Mouse (Mus musculus) heart, embryonic 14.5 days (tissue): Measurements from ENCODE around the gene Mus81. TPM values are rescaled to one million over a fixed set of nuclear protein-coding genes. Genes with fewer than 3 reads are reported as not detected.

ENCODE experiments used
- ATAC-seq: fragments of 200-750 bp; cut with Nextera tagmentation; 2 replicates; pipeline ENCODE4 v1.8.0; 2017; ENCODE audit warnings: low read depth, moderate TSS enrichment; ENCODE audit not compliant: insufficient number of reproducible peaks, insufficient read depth, low FRiP score
- H3K27ac ChIP-seq, 2 experiments: fragments of 200-500 bp in 1 of 2; fragments of 300-500 bp in 1 of 2; sonication (generic) in 1 of 2; replicated peaks in 1 of 2; 2 replicates each; pipeline ENCODE4 v1.5.1; 2012 to 2014; ENCODE audit warnings: low read depth in 2 of 2, low read length in 2 of 2, control low read depth in 1 of 2, mild to moderate bottlenecking in 1 of 2, mixed read lengths in 1 of 2; ENCODE audit not compliant: control insufficient read depth in 1 of 2, insufficient read depth in 1 of 2
- H3K27me3 ChIP-seq: fragments of 300-500 bp; sonication (generic); 2 replicates; pipeline ENCODE4 v1.6.1; 2014; ENCODE audit warnings: mild to moderate bottlenecking, low read length, control low read depth; ENCODE audit not compliant: control insufficient read depth, insufficient read depth
- H3K36me3 ChIP-seq: fragments of 300-500 bp; sonication (generic); 2 replicates; pipeline ENCODE4 v1.6.1; 2014; ENCODE audit warnings: mild to moderate bottlenecking, control low read depth, low read length, mixed read lengths; ENCODE audit not compliant: control insufficient read depth, insufficient read depth
- H3K4me1 ChIP-seq, 2 experiments: fragments of 200-500 bp in 1 of 2; fragments of 300-500 bp in 1 of 2; sonication (generic) in 1 of 2; 2 replicates each; pipeline ENCODE4 v1.6.1; 2012 to 2014; ENCODE audit warnings: low read length in 2 of 2, control low read depth in 1 of 2, mixed read lengths in 1 of 2; ENCODE audit not compliant: control insufficient read depth in 2 of 2, insufficient read depth in 2 of 2
- H3K4me2 ChIP-seq: fragments of 300-500 bp; sonication (generic); 2 replicates; pipeline ENCODE4 v1.6.1; 2014; ENCODE audit warnings: mild to moderate bottlenecking, low read length
- H3K4me3 ChIP-seq, 2 experiments: fragments of 200-500 bp in 1 of 2; fragments of 300-500 bp in 1 of 2; sonication (generic) in 1 of 2; 2 replicates each; pipeline ENCODE4 v1.5.1; 2012 to 2014; ENCODE audit warnings: low read length in 2 of 2, mild to moderate bottlenecking in 2 of 2, control low read depth in 1 of 2, low read depth in 1 of 2, moderate library complexity in 1 of 2; ENCODE audit not compliant: control insufficient read depth in 1 of 2, insufficient read depth in 1 of 2
- H3K9ac ChIP-seq: fragments of 300-500 bp; sonication (generic); 2 replicates; pipeline ENCODE4 v1.6.1; 2014; ENCODE audit warnings: mild to moderate bottlenecking, low read length
- H3K9me3 ChIP-seq: fragments of 300-500 bp; sonication (generic); 2 replicates; pipeline ENCODE4 v1.6.1; 2016; ENCODE audit warnings: low read length, control low read depth; ENCODE audit not compliant: control insufficient read depth
- WGBS: fragments of 180-500 bp; shearing (Covaris S2); extraction: QIAGEN DNeasy Blood & Tissue Kit; methylation state at CpG from one replicate; pipeline ENCODE4 v1.1.7; 2014; 5-methylcytosine and 5-hydroxymethylcytosine counted together
- polyA plus RNA-seq: library from polyadenylated mRNA; unstranded; fragments of >200 nt; fragmentation: Nextera tagmentation; extraction: Ambion mirVana; gene quantifications from 2 replicates; pipeline ENCODE4 v1.2.1, GENCODE M21; 2014

Gene Mus81
- polyA plus RNA-seq, 1 experiment from 2014 or later = 37.5 TPM

DNA sequence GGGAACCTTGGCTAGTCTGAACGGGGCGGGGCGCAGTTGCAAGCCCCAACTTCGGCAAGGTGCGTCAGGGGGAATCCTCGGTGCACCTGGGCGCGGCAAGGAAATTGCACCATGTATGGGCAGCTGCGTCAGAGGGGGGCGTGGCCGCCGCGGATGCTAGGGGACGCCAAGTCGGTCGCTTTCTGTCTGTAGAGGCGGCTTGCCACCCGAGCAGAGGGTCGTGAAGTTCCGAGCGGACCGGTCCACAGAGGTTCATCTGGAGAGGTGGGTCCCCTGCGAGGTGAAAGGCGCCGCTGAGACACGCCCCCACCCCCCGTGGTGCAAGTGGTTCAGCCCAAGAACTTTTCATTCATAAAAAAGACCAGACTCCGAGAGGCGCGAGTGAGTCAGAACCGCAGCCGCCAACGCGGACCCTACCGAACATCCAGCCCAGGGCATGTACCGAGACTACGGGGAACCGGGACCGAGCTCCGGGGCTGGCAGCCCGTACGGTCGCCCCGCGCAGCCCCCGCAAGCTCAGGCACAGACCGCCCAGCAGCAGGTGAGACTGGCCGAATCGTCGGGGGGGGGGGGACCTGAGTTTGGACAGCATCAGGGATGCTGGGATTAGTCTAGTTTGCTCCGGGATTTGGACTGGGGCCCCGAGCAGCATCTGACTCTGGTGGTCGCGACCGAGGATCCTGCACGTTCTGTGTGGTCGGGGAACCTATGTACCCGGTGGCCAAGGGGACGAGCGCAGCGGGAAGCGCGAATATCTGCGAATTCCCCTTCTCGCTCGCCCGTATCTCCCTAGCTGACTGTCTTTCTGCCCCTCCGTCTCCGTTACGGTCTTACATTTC lies 40.5 kb downstream of the Mus81 start, which contains the start of gene Fosl1:
TSS of gene Fosl1 (plus strand) at position 33 of the 839 bp plus-strand sequence.
- Histone ChIP-seq H3K4me2 (peak within 1 kb of the TSS; percentile 98), H3K9ac (peak within 1 kb of the TSS; percentile 54), H3K36me3 (no peaks in the 10 kb centered on the region), H3K9me3 (no peaks in the 10 kb centered on the region), H3K27me3 (peaks cover 46% of the 10 kb centered on the region), H3K4me1 (peaks cover 0 to 14% of the 10 kb centered on the region in 2 experiments; a peak in 3 of 4 replicates), H3K27ac (no peak within 1 kb of the TSS), H3K4me3 (peak within 1 kb of the TSS; percentile 49 to 58)
- under 1% methylated on average over 69 of the region's 70 CpGs for WGBS
- ATAC-seq = peak; percentile 35; the same call in 1 of the 2 replicates

DNA sequence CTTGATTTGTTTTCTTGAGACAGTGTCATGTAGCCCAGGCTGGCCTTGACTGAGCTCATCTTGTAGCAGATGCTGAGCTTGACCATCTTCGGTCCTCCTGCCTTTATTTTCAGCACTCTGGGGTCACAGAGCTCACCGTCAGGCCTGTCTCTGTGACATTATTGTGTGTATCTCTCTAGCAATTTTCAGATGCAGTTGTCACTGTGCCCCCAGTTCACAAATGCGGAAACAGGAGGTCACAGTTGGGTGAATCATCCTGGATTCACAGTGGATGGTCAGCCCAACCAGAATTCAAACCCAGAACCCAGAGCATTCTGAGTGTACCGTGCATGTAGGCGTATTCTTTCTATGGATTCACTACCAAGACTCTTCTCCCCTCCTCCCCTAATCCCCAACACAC lies 42.5 kb downstream of the Mus81 start:
- H3K36me3 ChIP-seq = no peaks in the 10 kb centered on the region
- no peak overlapping the region for H3K27ac ChIP-seq
- H3K9me3 ChIP-seq = no peaks in the 10 kb centered on the region
- H3K4me2 ChIP-seq = no peak overlapping the region
- no peak for ATAC-seq
- WGBS = 86% methylated on average over 5 of the region's 5 CpGs
- no peak overlapping the region for H3K4me3 ChIP-seq
- peaks cover 46% of the 10 kb centered on the region for H3K27me3 ChIP-seq
- H3K9ac ChIP-seq = no peak overlapping the region
- H3K4me1 ChIP-seq = peaks cover 0 to 14% of the 10 kb centered on the region in 2 experiments; a peak in 3 of 4 replicates

DNA sequence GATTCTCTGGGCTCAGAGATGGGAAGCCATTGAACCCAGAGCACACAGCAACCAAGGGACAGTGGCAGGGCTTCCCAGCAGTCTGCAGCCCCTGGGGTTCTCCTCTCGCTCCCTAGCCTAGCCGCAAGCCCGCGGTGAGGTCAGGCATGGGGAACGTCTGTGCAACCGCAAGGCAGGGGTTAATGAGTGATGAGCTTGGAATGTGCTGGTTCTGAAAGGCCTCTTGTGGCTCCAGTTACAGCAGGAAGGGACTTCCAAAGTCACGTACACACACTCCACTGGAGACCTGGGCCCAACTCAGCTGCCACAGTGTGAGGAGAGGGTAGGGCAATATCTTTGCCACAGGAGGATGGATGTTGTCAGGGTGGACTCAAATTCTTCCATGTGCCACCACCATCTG lies 43.2 kb downstream of the Mus81 start:
- Histone ChIP-seq H3K27me3 (peaks cover 46% of the 10 kb centered on the region), H3K9ac (no peak overlapping the region), H3K9me3 (peaks cover 3% of the 10 kb centered on the region; the same call in 1 of the 2 replicates), H3K36me3 (no peaks in the 10 kb centered on the region), H3K4me2 (no peak overlapping the region), H3K4me3 (no peak overlapping the region), H3K4me1 (peaks cover 0 to 14% of the 10 kb centered on the region in 2 experiments; a peak in 3 of 4 replicates), H3K27ac (no peak overlapping the region)
- WGBS = 24% methylated on average over 7 of the region's 7 CpGs
- no peak for ATAC-seq

DNA sequence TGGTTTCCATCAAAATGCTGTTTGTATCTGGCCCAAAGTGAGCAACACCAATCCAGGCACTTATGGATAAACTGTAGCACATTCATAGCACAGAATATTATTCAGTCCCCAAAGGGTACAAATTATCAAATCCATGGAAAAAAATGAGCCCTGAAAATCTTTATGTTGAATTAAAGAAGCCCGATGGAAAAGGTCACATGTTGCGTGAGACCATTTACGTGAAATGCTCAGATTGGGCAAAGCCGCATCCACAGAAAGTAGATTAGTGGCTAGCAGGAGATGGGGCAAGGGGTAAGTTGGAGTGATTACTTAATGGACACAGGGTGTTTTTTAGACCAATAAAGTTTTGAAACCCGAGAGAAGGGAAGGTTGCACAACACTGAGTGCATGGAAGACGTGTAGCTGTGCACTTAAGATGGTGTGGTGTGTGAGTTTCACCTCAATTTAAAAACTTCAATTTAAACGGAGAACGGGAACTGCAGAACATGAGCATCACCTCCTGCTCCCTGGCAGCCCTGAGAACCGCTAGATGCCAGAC lies 43.8 kb downstream of the Mus81 start:
- H3K27me3 ChIP-seq = peaks cover 45% of the 10 kb centered on the region
- ATAC-seq = no peak

DNA sequence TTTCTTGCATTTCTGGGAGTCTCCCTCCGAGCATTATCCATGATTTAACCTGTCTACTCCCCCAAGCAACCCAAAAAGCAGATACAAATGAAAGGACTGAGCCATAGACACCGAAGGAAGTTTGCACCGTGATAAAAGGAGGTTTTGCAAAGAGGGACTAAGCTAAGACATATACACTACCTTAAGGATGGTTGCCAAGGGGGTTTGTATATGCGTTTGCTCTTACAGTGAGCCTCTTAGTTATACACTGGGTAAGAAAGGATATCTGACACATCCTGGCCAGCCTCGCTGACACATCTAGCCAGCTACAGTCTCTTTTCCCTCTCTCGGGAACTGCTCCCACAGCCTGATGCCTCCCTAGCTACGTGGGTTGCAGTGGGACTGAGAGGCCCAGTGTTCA lies 54.3 kb downstream of the Mus81 start:
- Histone ChIP-seq H3K27ac (peak overlapping the region; percentile 45 to 72; a peak in 3 of 4 replicates), H3K27me3 (no peaks in the 10 kb centered on the region), H3K9ac (peak overlapping the region; percentile 67; the same call in 1 of the 2 replicates), H3K9me3 (no peaks in the 10 kb centered on the region), H3K4me3 (peak overlapping the region in 1 of 2 experiments; percentile 39; a peak in 2 of 4 replicates), H3K4me1 (peaks cover 8 to 20% of the 10 kb centered on the region in 2 experiments), H3K36me3 (0 out of 2 replicates have a peak, but pooled peaks cover 2% of the 10 kb centered on the region), H3K4me2 (peak overlapping the region; percentile 86)
- no peak for ATAC-seq
- 49% methylated on average over 7 of the region's 7 CpGs for WGBS

More for the DNA sequence above, 43.8 kb downstream of the Mus81 start:
- Histone ChIP-seq H3K36me3 (no peaks in the 10 kb centered on the region), H3K4me1 (peaks cover 0 to 14% of the 10 kb centered on the region in 2 experiments; a peak in 3 of 4 replicates), H3K4me2 (no peak overlapping the region), H3K9ac (no peak overlapping the region), H3K9me3 (peaks cover 3% of the 10 kb centered on the region; the same call in 1 of the 2 replicates), H3K4me3 (no peak overlapping the region), H3K27ac (no peak overlapping the region)
- 63% methylated on average over 9 of the region's 9 CpGs for WGBS

DNA sequence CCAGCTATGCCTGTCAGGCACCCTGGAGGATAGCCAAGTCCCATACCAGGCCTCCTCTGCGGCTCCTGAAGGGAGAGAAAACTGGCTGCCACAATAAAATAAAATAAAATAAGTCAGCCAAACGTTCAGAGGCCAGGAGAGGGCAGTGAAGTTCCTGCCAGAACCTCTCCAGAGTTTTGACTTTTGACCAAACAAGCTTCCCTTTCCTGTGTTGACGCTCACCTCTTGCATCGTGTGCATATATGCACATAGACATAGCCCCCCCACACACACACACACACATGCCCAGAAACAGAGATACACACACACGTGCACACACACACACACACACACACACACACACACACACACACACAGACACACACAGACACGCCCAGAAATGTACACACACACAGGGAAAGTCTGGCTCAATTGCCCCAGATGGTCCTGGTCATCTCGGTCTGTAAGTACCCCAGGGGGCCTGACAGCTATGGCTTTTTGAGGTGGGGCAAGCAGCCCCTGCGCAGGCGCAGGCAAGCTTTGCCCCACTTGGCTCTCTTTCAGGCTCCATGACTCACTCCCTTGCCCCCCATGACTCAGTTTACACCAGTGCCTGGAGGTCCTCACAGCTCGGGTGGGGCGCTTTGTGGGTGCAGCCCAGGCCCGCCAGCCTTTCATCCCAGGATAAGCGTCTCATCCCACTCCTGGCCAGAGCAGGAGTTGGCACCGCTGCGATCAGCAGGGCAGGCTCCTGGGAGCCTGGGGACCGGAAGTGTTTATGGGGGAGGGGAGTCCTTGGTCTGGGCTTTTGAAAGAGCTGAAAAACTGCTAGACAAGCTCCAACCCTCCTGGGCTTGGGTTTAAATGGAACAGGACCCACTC lies 55.0 kb downstream of the Mus81 start:
- Histone ChIP-seq H3K27me3 (no peaks in the 10 kb centered on the region), H3K4me1 (peaks cover 8 to 20% of the 10 kb centered on the region in 2 experiments), H3K9ac (peak overlapping the region; percentile 67), H3K4me3 (peak overlapping the region; percentile 28 to 39), H3K27ac (peak overlapping the region; percentile 45 to 72), H3K4me2 (peak overlapping the region; percentile 86), H3K9me3 (no peaks in the 10 kb centered on the region), H3K36me3 (0 out of 2 replicates have a peak, but pooled peaks cover 5% of the 10 kb centered on the region)
- WGBS = 5% methylated on average over 16 of the region's 16 CpGs
- peak; percentile 48 for ATAC-seq
